Mouse (Mus musculus): ENCODE measurements around the gene Apaf1. TPM values are rescaled to one million over a fixed set of nuclear protein-coding genes. Genes with fewer than 3 reads are reported as not detected.

Gene Apaf1
- total RNA-seq, 2 experiments from 2014 or later, result 12.7 to 15.4 TPM

DNA sequence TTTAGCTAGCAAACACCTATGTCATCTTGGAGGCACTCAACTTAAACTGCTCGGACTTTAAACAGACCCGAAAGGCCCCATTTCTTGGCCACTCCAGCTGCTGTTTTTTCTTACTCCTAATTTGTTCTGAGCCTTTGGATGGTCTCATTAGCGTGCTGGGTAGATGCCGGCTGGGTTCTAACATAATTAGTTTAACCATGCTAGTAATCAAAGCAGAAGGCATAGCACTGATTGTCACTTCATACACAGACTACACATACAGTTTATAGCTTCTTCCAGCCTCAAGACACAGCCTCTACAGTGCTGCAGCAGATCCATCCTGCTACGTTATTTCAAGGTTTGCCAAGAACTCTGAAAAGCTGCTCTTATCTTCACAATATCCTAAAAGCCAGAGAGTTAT lies 88.7 kb downstream of the Apaf1 start:
- no peak for TF ChIP-seq CTCF (conservative IDR thresholded peaks at IDR 0.05)
- Histone ChIP-seq H3K27ac (no peak overlapping the region), H3K4me3 (no peak overlapping the region)
- DNase-seq (ENCODE audit: low spot score in 2 of 2), result no peak

DNA sequence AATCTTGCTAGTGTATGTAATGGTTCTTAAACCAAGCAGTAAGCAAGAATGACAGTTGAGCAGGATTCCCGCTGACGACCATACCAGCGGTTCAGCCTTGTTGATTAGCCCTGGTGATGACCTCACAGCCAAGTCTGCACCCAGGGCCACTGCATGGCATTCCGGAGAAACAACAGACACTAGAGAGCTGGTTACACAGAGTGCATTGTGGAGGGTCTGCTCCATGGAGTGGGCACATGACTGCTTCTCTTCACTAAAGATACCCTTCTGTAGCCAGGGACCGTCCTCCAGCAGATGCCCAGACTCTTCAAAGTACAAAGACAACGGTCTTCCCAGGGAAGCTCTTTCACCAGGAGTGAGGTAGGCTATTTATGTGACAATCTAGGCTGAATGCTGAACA lies 90.3 kb downstream of the Apaf1 start:
- Histone ChIP-seq H3K4me3 (no peak overlapping the region), H3K27ac (no peak overlapping the region)
- TF ChIP-seq CTCF (conservative IDR thresholded peaks at IDR 0.05), result no peak
- DNase-seq (ENCODE audit: low spot score in 2 of 2), result no peak

- no peak for TF ChIP-seq CTCF (conservative IDR thresholded peaks at IDR 0.05)
- Histone ChIP-seq H3K27ac (no peak overlapping the region), H3K4me3 (no peak overlapping the region)
- DNase-seq (ENCODE audit: low spot score in 2 of 2), result no peak
These were observed 92.2 kb downstream of the Apaf1 start for GRCm38 (mm10) chr10:90990340-90990739.

GRCm38 (mm10) chr10:90983046-90983445 lies 99.5 kb downstream of the Apaf1 start:
- no peak overlapping the region for H3K4me3 ChIP-seq
- DNase-seq (ENCODE audit: low spot score in 2 of 2), result no peak
- no peak overlapping the region for H3K27ac ChIP-seq
- TF ChIP-seq CTCF (conservative IDR thresholded peaks at IDR 0.05), result no peak

DNA sequence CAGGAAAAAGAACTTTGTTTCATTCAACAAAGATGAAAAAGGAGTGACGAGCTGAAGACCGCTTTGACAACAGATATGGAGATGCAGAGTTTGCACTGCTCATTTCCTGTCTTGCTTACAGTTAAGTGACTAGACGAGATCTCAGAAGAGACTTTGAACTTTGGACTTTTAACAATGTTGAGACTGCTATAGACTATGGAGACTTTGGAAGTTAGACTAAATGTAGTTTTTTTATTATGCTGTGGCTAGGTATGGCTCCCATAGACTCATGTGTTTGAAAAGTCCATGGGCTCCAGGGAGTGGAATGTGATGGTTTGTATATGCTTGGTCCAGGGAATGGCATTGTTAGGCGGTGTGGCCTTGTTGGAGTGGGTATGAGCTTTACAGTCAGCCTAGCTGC lies 100.8 kb downstream of the Apaf1 start:
- peak in 1 of 2 experiments; percentile 3 for DNase-seq (ENCODE audit: low spot score in 2 of 2)

DNA sequence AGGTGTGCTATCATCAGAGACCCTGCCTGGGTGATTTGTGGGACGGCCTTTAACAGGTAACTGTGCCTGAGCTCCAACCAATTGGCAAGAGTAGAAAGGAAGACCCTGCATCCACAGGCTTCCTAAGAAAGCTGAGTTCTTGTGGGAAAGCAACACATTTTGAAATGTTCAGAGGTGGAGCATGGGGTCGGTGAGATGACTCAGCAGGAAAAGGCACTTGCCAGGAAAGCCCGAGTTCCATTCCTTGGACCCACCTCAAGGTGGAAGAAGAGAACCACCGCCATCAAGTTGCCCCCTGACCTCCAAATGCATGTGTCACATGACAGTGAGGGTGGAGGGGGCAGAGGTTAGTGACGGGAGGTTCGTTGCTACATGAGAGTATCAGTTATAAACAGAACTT lies 108.1 kb downstream of the Apaf1 start:
- TF ChIP-seq CTCF (conservative IDR thresholded peaks at IDR 0.05), result no peak
- H3K27ac ChIP-seq, result no peak overlapping the region
- DNase-seq (ENCODE audit: low spot score in 2 of 2), result no peak
- no peak overlapping the region for H3K4me3 ChIP-seq

More for the DNA sequence above, 100.8 kb downstream of the Apaf1 start:
- TF ChIP-seq CTCF (conservative IDR thresholded peaks at IDR 0.05), result no peak
- Histone ChIP-seq H3K27ac (no peak overlapping the region), H3K4me3 (no peak overlapping the region)

DNA sequence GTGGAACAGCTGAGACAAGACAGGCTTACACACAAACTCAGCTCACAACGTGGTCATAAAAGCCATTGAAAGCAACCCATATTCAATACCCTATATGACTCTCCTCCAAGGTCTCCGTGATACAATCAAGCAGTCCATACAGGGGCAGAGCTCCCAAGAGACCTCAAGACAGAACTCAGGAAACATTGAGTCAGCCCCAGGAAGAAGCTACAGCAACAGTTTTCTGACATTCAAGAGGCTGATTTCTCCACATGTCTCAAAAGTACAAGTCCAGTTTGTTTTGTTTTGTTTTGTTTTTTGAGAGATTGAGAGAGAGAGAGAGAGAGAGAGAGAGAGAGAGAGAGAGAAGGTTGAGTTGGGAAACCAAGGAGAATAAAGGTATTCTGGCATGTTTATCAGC lies 108.5 kb downstream of the Apaf1 start:
- no peak for DNase-seq (ENCODE audit: low spot score in 2 of 2)
- Histone ChIP-seq H3K27ac (no peak overlapping the region), H3K4me3 (no peak overlapping the region)
- TF ChIP-seq CTCF (conservative IDR thresholded peaks at IDR 0.05), result no peak

- Histone ChIP-seq H3K4me3 (no peak overlapping the region), H3K27ac (peak overlapping the region; percentile 49; the same call in 1 of the 2 replicates)
- TF ChIP-seq CTCF (conservative IDR thresholded peaks at IDR 0.05), result no peak
- DNase-seq (ENCODE audit: low spot score in 2 of 2), result no peak
These were observed 112.0 kb downstream of the Apaf1 start for GRCm38 (mm10) chr10:90970560-90970959.

DNA sequence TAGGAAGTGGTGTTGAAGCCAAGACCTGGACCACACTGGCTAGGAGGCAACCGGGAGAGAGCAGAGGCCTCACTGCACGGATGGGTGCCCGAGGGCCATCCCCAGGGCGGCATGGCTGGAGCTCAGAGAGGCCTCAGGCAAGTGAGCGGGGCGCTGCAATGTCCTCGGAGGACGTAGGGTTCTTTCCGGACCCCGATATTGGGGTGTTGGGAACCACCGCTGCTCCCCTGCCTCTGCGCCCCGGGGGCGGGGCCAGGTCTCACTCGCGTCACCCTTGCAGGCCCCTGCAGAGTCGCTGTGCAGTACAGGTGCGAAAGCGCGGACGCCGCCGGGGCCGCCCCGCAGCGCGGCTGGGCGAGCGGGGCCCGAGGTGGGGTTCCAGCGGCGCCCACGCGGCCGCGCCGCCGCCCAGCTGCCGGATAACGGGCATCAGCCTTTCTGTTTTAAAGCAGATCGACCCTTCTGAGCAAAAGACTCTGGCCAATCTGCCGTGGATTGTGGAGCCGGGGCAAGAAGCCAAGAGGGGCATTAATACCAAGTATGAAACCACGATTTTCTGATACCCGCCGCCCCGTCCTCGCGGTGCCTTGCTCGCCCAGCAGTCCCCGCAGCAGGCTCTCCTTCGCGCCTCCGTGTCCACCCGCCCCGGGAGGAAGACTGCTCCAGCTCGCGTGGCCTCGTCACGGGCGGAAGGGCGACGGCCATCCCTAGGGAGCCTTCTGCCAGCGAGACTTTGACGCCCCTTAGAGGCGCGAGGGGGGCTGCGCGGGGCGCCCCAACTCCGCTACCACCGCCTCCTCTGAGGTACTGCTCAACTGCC lies 113.0 kb downstream of the Apaf1 start:
- TF ChIP-seq CTCF (conservative IDR thresholded peaks at IDR 0.05), result no peak
- no peak for DNase-seq (ENCODE audit: low spot score in 2 of 2)
- Histone ChIP-seq H3K4me3 (peak overlapping the region; percentile 35), H3K27ac (peak overlapping the region; percentile 92)

DNA sequence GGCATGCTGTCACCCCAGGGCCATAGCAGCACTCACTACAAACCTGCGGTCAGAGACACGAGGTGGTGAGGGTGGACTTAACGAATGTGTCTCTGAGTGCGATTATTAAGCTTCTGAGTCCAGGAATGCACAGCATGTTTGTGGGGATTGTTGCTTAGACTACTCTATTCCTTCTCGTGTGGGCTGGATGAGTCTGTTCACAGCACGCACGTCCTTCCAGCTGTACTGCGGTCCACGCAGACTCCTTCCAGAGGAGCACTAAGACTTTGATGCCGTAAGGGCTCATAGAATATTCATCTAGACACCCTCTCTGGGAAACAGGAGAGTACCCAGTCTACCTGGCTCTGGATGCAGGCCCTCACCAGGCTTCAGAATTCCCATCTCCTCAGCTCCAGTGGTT lies 114.3 kb downstream of the Apaf1 start:
- Histone ChIP-seq H3K4me3 (no peak overlapping the region), H3K27ac (peak overlapping the region; percentile 92)
- no peak for TF ChIP-seq CTCF (conservative IDR thresholded peaks at IDR 0.05)
- no peak for DNase-seq (ENCODE audit: low spot score in 2 of 2)

GRCm38 (mm10) chr10:90966821-90967220 lies 115.7 kb downstream of the Apaf1 start:
- DNase-seq (ENCODE audit: low spot score in 2 of 2), result peak; percentile 84 to 91
- TF ChIP-seq CTCF (conservative IDR thresholded peaks at IDR 0.05), result no peak
- Histone ChIP-seq H3K27ac (peak overlapping the region; percentile 92), H3K4me3 (no peak overlapping the region)

- Histone ChIP-seq H3K4me3 (no peak overlapping the region), H3K27ac (peak overlapping the region; percentile 92)
- TF ChIP-seq CTCF (conservative IDR thresholded peaks at IDR 0.05), result no peak
- no peak for DNase-seq (ENCODE audit: low spot score in 2 of 2)
These were observed 116.8 kb downstream of the Apaf1 start for GRCm38 (mm10) chr10:90965671-90966315.

DNA sequence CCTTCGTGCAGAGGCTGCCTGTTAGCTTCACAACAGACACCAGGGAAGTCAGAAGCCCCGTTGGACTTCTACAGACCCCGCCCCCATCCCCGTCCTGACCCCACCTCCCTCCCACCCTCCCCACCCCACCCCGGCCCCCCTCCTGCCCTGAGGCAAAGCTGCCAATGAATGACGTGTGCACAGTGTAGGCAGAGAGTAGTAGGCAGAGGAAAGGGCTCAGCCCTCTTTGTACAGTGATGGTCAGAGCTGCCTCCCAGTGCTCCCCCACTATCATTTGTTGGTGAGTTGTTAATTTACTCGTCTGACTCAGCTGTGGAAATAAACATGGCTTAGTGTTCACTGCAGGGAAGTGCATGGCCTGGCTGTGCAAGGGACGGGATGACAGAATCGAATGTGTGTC lies 118.1 kb downstream of the Apaf1 start:
- H3K4me3 ChIP-seq, result no peak overlapping the region
- peak overlapping the region; percentile 92 for H3K27ac ChIP-seq
- TF ChIP-seq CTCF (conservative IDR thresholded peaks at IDR 0.05), result no peak

DNA sequence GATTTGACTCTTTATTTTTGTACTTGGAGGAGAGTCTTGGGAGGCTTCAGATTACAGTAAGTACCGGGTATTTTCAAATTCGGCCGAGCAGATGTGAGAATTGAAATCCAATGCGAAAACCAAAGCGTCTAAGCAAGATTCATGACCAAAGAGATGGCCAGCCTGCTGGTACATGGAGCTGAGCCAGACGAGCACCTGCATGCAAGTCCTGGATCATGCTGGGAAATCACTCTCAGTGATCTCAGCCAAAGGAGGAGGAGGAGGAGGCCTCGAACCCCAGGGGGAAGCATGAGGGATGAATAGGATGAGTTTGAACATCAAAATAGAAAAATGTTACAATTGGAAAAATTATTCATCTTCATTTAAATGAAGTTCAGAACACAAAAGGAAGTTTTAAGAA lies 122.2 kb downstream of the Apaf1 start:
- Histone ChIP-seq H3K27ac (peak overlapping the region; percentile 29; the same call in 1 of the 2 replicates), H3K4me3 (no peak overlapping the region)
- TF ChIP-seq CTCF (conservative IDR thresholded peaks at IDR 0.05), result no peak
- no peak for DNase-seq (ENCODE audit: low spot score in 2 of 2)

More for the DNA sequence above, 118.1 kb downstream of the Apaf1 start:
- no peak for DNase-seq (ENCODE audit: low spot score in 2 of 2)

Data from layer of hippocampus, adult 2 months (tissue).